Mouse (Mus musculus): ENCODE results near the gene Apol6.

DNA sequence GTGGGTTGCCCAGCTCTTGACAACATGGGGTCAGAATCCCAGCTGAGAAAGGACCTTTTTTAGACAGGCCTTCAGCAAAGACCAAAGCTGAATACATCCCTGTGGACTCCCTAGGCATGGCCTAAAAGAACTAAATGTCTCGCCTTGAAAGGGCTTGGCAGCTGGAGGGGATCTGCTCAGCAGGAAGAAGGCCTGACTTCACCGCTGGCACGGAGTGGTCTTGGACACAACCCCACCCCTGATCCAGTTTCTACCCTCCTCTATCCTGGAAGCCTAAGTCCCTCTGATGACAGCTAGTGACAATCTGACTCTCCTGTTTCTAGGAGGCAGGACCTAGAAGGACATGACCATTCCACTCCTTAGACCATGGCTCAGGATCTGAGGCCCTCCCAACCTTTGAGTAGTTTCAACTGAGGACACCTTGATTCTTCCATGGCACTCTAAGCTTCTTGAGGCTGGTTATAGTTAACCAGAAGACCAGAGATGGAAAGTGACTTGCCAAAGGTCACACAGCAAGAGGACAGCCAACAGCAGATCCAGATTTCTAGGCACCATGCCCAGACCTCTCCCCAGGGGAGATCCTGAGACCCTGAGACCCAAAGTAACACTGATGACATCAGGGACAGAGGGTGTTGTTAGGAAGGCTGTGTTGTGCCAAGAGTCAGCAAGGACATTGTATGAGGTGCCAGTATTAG, 41.2 kb upstream of the Apol6 start:
- TF ChIP-seq POLR2A (IDR thresholded peaks at IDR 0.05; ENCODE audit: insufficient read length, low read depth): no peak
- TF ChIP-seq MAX (IDR thresholded peaks at IDR 0.05; ENCODE audit: low read depth): no peak
- TF ChIP-seq CEBPB (IDR thresholded peaks at IDR 0.05; ENCODE audit: insufficient read depth, poor library complexity, severe bottlenecking): no peak
- TF ChIP-seq MYOG (IDR thresholded peaks at IDR 0.05; ENCODE audit: control insufficient read depth in 1 of 3, insufficient read depth in 1 of 3, insufficient read length in 2 of 3, low read depth in 2 of 3): no peak
- TF ChIP-seq TCF12 (IDR thresholded peaks at IDR 0.05; ENCODE audit: insufficient read depth, poor library complexity, severe bottlenecking): no peak
- TF ChIP-seq SRF (IDR thresholded peaks at IDR 0.05; ENCODE audit: control insufficient read depth, insufficient read length, low read depth): no peak
- TF ChIP-seq POLR2AphosphoS2 (IDR thresholded peaks at IDR 0.05; ENCODE audit: insufficient read length, low read depth): no peak

All from myocyte (in vitro differentiated cells).